Mouse (Mus musculus) spleen, postnatal 10 days (tissue): Measurements from ENCODE around the gene Mpz.

Experiments used
- DNase-seq, 2 experiments: peaks; one replicate each; pipeline ENCODE4 v3.0.0; 2021 to 2022; ENCODE audit warnings: low spot score in 2 of 2

Gene Mpz

DNA sequence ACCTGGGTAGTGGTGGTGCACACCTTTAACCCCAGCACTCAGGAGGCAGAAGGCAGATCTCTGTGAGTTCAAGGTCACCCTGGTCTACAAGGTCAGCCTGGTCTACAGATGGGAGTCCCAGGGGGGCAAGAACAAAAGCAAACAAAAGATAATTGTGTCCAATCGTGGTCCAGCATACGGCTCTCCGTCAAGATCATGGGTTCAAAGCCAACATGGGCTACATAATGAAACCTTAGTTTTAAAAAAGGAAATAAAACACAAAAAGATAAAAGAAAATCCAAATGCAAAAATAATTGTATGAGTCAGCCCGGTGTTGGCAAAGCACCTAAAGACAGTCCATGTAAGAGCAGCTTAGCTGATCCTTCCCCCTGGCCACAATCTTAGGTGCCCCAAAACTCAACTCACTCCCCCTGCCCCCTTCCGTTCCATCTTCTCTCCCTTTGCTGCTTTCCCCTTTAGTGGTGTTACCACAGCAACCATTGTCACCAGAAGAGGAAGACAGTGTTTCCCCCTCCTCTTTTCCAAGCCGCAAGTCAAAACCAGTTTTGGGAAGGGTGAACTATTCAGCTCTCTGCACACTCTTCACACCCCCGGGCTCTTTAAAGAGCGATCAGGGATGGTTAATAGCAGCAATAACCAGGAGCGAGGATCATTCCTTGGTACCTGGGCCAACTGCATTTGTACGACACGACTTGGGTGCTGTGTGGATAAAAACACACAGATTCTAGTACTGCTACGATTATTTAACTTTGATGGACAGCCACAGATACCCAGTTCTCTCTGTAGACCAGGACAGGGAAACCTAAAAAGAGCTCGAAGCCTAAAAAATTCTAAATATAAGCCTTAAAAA lies 37.6 kb downstream of the Mpz start:
- DNase-seq: no peak

DNA sequence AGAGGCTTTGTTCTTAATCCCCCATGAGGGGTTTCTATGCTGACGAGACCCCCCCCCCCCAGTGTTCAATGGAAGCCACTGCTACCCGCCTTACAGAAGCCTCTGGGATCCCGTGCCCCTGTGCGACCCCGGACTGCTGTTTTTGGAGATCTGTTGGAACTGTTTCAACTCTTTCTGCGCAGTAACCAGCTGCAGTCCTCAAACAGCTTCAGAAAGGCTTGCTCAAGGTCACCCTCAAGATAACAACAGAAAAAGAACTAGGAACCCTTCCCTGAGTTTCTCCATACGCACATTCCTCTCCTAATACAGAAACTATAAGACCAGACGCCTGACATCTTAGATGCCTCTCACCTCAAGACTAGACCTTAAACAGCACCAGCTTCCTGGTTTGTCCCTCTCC lies 38.5 kb downstream of the Mpz start:
- DNase-seq: no peak

DNA sequence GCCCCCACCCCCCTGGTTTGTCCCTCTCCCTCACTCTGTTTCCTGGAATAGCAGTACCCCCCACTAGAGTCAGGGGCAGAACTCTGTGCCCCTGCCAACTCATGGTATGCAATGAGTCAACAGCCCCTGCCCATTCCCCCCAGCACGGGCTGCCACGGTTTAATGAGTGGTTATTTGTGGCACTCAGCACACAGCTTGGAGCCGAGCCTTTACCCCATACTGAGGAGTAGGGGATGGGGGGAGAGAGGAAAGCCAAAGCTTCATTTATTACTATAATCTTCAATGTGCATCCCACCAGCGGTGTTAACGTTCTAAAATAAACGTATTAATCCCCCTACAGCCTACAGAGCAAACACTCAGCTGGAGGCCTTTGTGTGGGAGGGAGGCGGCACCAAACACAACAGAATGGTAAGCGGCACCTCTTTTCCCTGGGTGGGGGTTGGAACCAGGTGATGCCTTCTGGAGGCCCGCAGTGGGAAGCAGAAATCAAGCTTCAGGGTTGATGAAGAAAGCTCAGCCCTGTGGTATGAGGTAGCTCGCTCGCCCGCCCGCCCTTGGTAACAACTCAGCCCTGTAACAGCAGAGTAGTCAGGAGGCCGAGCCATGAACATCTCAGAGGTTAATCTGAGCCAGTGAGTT lies 39.1 kb downstream of the Mpz start:
- DNase-seq: no peak

DNA sequence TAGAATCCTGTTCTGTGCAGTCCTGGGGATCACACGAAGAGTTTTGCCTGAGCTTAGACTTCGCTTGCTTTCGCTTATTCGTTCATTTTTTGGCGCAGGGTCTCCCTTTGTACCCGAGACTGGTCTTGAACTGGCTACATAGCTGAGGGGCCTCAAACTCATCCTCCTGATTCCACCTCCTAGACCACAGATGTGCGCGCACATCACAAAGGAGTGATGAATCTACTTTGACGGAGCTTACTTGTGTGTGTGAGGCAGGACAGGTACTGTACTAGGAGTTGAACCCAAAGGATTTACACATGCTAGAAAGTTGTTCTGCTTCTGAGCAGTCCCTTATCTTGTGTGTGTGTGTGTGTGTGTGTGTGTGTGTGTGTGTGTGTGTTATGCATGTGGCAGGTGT lies 40.3 kb downstream of the Mpz start:
- no peak for DNase-seq

DNA sequence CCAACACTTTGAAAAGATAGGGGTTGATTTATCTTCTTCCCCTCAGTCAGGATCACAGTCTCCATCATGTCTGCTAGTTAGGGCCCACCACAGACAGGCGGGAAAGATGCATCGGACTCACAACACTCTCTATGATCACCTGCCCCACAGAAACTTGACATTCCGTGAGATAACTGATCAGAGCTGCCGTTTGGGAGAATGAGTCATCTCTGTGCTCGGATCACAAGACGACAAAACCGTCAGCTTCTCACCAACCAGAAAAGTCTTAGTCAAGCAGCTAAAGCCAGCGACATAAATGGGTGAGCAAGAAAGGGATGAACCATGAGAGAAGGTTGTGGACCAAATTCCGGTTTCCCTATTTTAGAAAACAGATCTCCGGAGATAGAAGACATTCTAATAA lies 41.8 kb downstream of the Mpz start:
- no peak for DNase-seq

DNA sequence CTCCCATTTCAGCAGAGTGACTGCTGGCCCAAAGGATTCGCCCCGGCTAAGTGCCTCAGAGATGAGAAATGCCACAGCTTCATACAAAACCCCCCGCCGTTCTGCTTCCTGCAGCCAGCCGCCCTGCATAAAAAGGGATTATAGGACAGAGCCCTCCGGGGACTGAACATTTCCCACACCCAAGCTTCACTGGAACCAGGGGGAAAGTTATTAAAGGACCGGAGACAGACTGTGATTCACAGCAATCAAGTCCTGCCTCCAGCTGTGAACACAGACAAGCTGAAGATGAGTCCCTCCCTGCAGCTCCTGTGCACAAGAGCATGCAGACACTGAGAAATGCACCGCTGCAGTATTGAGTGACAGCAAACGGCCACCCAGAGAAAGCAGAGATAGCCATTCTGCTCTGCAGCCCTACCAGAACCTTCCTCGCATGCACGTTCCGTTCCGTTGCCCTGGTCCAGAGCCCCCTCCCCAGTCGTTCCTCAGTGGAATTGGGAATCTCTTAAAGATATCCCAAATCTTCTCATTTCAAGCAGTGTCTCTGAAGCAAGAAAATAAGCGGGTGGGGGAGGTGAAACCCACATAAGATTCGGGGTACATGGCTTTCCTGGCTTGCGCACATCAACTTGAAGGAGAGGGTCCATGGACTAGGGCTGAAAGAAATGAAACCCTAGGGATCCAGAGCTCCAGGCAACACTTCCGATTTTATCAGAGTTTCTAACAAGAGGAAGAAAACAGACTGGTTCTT lies 42.8 kb downstream of the Mpz start:
- DNase-seq: no peak

DNA sequence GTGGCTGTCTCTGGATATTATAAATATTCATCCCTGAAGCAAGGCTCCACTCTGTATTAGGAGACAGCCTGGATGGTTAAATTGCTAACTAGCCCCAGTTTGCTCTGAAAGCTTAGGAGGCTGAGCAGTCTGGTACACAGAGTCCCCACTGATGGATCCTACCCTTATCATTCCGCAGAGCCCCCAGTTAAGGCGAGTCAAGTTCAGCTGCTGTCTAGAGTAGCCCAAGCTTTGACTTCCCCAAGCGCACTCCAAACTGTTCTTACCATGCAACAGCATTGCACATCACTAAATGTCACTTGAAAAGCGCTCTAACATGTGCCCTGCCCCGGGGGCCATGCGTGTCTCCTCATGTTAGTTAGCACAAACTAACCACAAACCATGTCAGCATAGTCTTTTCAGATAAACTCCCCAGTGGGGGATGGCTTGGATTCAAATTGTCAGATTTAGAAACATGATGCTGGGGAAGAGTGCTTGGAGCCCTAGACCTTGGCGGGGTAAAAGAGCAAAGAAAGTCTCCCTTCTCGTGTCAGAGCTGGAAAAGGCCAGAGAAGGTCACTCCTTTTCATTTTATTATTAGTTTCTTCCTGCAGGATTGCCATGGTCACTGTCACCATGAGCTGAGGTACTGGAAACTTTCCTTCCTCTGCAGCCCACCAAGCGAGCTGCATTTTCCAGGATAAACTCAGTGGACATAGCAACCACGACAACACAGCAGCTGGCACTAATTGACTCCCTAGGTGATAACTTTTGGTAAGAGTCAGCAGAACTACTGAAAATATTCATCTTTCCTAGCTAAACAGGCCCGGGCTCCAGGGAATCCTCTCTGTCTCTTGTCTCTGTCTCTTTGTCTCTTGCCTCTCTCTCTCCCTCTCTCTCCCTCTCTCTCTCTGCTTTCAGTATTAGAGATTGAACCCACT lies 43.7 kb downstream of the Mpz start:
- no peak for DNase-seq

DNA sequence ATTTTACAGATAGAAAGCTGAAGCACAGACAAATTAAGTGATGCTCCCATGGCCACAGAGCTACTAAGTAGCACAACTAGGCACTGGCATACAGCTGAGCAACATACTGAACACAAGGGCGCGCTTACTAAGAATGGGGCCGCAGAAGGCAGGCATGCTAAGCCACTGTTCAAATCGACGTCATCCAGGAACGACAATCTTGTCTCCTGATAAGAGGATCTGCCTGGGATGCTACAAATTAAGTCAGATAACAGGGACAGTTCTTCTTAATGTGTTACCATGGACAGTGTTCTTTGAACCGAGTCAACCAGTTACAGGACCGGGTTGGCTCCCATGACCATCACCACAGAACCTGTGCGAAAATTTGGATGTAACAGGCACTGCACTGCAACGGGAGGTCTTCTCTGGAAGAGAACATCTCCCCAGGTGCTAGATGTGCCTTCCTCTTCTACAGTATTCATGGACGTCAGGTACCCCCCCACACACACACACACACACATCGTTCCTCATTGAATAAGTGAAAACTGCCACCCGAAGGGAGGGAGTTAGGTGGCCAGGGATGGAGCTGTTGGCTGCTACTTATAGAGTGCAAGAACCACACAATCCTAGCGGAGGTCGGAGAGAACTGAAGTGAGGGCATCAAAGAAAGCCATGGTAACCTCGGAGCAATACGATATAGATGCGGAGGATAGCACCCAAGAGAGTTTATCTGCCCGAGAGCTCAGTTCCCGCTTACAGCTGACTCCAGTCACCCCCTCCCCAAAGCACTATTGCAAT lies 44.7 kb downstream of the Mpz start:
- DNase-seq: no peak

DNA sequence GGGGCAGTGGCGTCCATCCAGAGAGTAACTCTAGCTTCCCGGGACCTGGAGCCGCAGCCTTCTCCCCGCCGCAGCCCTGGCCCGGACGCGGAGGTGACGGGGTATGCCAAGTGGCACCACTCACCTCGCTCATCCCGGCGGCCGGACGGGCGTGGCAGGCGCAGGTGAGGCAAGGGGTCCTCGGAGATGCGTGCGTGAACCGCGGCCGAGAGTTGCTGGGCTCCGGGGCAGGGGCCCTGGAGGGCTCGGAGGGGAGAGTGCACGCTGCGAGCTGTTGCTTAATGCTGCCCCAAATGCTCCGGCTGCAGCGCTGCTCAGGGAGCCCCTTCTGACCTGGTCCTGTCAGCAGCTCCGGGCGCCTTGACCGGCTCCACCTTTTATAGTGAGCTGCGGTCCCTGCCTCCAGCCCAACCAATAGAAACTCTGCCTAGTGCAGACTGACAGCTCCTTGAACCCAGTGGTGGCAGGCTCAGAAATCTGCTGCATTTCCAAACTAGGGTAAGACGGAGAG lies 45.4 kb downstream of the Mpz start, which contains the start of gene Pcp4l1:
Gene Pcp4l1 (minus strand): TSS at position 382 of the 511 bp plus-strand sequence.
- no peak for DNase-seq

DNA sequence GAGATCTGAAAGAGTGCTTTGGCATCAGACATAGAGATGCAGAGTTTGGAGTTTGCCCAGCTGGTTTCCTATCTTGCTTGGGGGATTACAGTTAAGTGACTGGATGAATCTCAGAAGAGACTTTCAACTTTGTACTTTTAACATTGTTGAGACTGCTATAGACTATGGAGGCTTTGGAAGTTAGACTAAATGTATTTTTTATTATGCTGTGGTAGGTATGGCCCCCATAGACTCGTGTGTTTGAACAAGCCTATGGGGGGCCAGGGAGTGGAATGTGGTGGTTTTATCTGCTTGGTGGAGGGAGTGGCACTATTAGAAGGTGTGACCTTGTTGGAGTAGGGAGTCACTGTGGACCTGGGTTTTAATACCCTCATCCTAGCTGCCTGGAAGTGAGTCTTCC lies 49.0 kb downstream of the Mpz start:
- DNase-seq: no peak

DNA sequence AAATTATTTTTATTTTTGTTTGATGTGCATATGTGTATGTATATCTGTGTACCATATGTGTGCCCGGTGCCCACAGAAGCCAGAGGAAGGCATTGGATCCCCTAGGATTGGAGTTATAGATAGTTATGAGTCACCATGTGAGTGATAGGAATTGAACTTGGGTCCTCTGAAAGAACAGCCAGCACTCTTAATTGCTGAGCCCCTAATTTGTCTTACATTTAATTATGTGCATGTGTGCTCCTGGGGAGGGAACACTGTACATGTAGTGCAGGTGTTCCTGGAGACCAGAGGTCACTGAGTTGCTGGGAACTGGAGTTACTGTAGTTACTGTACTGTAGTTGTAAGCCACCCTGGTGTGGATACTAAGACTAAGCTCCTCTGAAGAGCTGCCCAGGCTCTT lies 50.3 kb downstream of the Mpz start:
- no peak for DNase-seq

DNA sequence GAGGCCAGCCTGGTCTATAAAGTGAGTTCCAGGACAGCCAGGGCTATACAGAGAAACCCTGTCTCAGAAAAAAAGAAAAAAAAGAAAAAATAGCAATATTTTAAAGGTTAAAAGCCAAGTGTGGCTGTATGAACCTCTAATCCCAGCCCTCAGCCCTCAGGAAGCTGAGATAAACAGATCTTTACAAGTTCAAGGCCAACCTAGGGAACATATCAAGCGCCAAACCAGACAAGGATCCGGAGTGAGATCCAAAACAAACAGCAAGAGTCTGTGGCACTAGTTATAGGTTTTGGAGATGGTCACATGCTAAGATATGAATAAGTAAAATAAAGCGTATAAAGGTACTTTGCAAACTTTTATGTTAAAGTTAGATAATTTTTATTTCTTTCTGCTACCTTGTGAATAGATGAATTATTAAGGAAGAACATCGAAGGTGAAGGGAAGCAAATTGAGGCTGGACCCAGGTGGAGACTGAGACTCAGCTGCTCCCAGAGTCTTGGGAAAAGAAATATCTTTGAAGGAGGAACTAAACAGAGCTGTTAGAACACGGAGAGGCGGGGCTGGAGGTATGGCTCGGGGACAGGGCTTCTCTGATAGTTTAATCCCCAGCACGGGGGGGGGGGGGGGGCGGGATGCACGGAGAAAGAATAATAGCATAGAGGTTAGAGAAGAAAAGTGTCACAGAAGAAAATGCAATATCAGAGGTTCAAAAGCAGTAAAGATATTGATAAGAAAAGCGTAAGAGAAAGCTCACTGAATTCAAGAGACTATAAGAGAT lies 53.1 kb downstream of the Mpz start:
- no peak for DNase-seq

DNA sequence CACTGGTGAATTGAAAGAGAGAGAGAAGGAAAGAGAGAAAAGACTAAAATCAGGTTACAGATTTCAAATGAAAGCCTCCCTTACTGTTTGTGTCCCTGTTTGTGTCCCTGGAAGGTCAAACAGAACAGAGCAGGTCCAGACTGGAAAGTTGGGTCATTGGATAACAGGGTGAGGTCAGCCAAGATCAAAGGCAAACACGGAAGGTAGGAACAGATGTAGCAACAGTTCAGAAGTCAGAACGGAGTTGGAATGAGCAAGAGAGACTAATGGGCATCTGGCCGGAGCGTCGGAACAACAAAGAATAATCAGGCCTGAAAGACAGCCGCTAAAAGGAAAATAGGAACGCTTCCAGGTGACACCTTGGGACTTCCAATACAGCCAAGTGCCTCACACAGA lies 53.7 kb downstream of the Mpz start:
- DNase-seq: no peak

DNA sequence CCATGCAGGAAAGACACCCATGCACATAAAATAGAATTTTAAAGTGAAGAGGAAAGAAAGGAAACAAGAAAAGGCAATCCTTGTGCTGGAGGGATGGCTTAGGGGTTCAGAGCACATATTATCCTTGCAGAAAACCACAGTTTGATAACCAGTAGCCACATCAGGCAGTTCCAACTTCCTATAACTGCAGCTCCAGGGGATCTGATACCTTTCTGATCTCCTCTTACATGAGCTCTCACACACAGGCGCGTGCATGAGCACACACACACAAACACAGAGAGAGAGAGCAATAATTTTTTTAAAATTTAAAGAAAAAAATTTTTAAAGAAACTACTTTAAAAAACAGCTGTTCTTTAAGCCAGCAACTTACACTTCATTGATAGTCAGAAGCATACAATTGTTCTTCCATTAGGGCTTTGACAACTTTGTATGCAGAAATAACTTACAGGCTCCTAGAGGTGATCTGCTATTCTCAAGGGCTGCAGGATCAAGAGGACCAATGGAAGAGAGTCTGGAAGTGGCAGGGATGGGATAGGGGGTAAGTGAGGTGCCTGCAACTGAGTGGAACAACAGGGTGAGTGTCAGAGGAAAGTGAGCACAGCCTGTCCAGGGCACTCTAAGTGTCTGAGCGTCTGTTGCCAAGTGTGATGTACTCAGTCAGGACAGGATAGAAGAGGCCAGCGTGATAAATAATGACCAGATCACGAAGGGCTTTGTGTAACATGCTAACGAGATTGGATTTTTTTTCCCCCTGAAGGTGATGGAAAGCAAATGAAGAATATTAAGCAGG lies 55.4 kb downstream of the Mpz start:
- DNase-seq: no peak

DNA sequence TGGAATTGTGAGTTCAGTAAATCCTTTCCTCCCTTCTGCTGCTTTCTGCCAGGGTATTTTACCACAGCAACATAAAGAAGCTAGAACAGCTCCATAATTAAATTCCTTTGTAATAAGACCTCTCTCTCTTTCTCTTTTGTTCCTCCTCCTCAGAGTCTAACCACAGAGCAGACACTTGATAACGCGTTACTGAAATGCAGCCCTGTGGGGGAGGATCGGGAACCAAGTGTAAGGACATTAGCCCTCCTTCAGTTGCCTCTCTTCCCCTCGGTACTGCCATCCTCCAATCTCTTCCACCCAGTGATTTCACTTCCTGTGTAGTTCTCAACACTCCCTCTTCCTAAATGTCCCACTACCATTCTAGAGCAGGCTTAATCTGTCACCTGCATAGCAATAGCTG lies 58.9 kb downstream of the Mpz start:
- DNase-seq: no peak
